ENCODE assay signal across 27 mouse cellular contexts in the genomic region with DNA sequence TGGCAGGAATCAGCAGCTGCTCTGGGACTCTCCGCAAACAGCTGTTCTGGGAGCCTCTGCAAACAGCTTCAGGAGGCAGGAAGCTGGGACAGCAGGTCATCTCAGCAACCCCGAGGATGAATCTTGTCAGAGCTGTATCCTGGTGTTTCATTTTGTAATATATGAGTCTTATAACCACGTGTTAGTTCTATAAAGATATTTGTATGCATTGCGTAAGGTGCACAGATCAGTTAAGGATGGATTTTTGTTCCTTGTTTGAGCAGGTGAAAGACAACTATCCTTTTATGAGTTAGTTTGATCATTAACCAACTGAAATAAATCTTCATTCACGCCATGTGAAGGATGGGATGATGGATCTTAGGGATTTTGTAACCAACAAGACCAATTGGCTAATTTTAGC. TPM values are rescaled to one million over a fixed set of nuclear protein-coding genes. Genes with fewer than 3 reads are reported as not detected.
DNase-seq lines count a peak whose midpoint lies in the region; ATAC-seq and TF ChIP-seq lines count a peak whose summit lies in the region.
"Had no signal": no experiment of that assay in that cellular context is flagged by ENCODE, and none has a peak within 500 bp of the region (broad histone marks: within the 10 kb centered on the region; RNA-seq: fewer than 3 reads in every experiment).

No protein-coding gene starts in this region.

- H3K27ac ChIP-seq in intestine, embryonic 16.5 days (ENCODE audit: low read length): no peak overlapping the region
- no peak overlapping the region for H3K27ac ChIP-seq in heart, adult 2 months
- H3K27ac ChIP-seq: embryonic facial prominence, embryonic 13.5 days; embryonic facial prominence, embryonic 15.5 days; forebrain, embryonic 13.5 days; forebrain, embryonic 15.5 days had no signal

- DNase-seq in fat pad, adult 2 months (ENCODE audit: extremely low read depth, low read depth, low spot score): peak; percentile 19
- DNase-seq in gonadal fat pad, adult 2 months (ENCODE audit: low read depth): peak; percentile 10
- DNase-seq in layer of hippocampus, adult 18-20 months (ENCODE audit: low spot score in 2 of 2): no peak
- DNase-seq in adrenal gland, adult 2 months: no peak
- DNase-seq in heart, adult 2 months: no peak
- no peak for DNase-seq in frontal cortex, postnatal 25 days (ENCODE audit: low spot score in 2 of 2)
- DNase-seq: adrenal gland, adult 8-10 months; adrenal gland, postnatal 14 days; adrenal gland, postnatal 36 days; cerebellum, adult 11-12 months; cerebellum, adult 2 months; cerebellum, adult 9-10 months; cerebellum, postnatal 14 days; cerebellum, postnatal 36 days; embryo, embryonic 11 days; forebrain, postnatal 0 days had no signal

- TF ChIP-seq POLR2A in myocyte (IDR thresholded peaks at IDR 0.05; ENCODE audit: insufficient read length, low read depth): no peak
- TF ChIP-seq POLR2A in heart, adult 2 months (IDR thresholded peaks at IDR 0.05; ENCODE audit: insufficient read depth, low read depth, low read length): no peak

- intact Hi-C loops in heart, adult 2 months (cut with DNase I): no loop called here

- H3K9ac ChIP-seq in intestine, embryonic 16.5 days (ENCODE audit: low read depth, low read length): no peak overlapping the region
- no peak overlapping the region for H3K9ac ChIP-seq in heart, adult 2 months (ENCODE audit: low read depth, low read length)
- H3K9ac ChIP-seq: embryonic facial prominence, embryonic 13.5 days; embryonic facial prominence, embryonic 15.5 days; forebrain, embryonic 13.5 days; forebrain, embryonic 15.5 days; forebrain, postnatal 0 days had no signal

- H3K4me2 ChIP-seq in intestine, embryonic 16.5 days (ENCODE audit: low read depth, low read length): no peak overlapping the region
- no peak overlapping the region for H3K4me2 ChIP-seq in myocyte (ENCODE audit: low read depth)
- H3K4me2 ChIP-seq: embryonic facial prominence, embryonic 13.5 days; embryonic facial prominence, embryonic 15.5 days; forebrain, embryonic 13.5 days; forebrain, embryonic 15.5 days had no signal

- H3ac ChIP-seq in myocyte (ENCODE audit: control insufficient read depth, insufficient read length): no peak overlapping the region

- ATAC-seq in intestine, embryonic 16.5 days: peak; percentile 70
- ATAC-seq: forebrain, embryonic 13.5 days; forebrain, embryonic 15.5 days; forebrain, postnatal 0 days had no signal

- no peak for TF ChIP-seq CTCF in heart, adult 2 months (IDR thresholded peaks at IDR 0.05)

- no peak for TF ChIP-seq EP300 in heart, adult 2 months (IDR thresholded peaks at IDR 0.05; ENCODE audit: insufficient read depth, low read depth, low read length)

- H3K36me3 ChIP-seq in intestine, embryonic 16.5 days (ENCODE audit: control insufficient read depth, insufficient read depth, low read length): no peaks in the 10 kb centered on the region
- H3K36me3 ChIP-seq in myocyte (ENCODE audit: control insufficient read depth, insufficient read depth): no peaks in the 10 kb centered on the region
- no peaks in the 10 kb centered on the region for H3K36me3 ChIP-seq in heart, adult 2 months (ENCODE audit: control insufficient read depth, insufficient read depth, low read length)
- H3K36me3 ChIP-seq: embryonic facial prominence, embryonic 13.5 days; embryonic facial prominence, embryonic 15.5 days; forebrain, embryonic 15.5 days had no signal

- H3K4me3 ChIP-seq in intestine, embryonic 16.5 days (ENCODE audit: low read length): no peak overlapping the region
- H3K4me3 ChIP-seq in myocyte: no peak overlapping the region
- no peak overlapping the region for H3K4me3 ChIP-seq in heart, adult 2 months
- H3K4me3 ChIP-seq: embryonic facial prominence, embryonic 13.5 days; embryonic facial prominence, embryonic 15.5 days; erythroblast, embryonic 14.5 days; forebrain, embryonic 13.5 days; forebrain, embryonic 15.5 days had no signal

- no peaks in the 10 kb centered on the region for H3K9me3 ChIP-seq in intestine, embryonic 16.5 days (ENCODE audit: control insufficient read depth, low read length)
- H3K9me3 ChIP-seq: embryonic facial prominence, embryonic 13.5 days; embryonic facial prominence, embryonic 15.5 days; forebrain, embryonic 13.5 days; forebrain, embryonic 15.5 days had no signal

- 45% methylated on average over 5 of the region's 5 CpGs for WGBS in intestine, embryonic 16.5 days
- 55% methylated on average over 5 of the region's 5 CpGs for WGBS in heart, adult 2 months

- no peaks in the 10 kb centered on the region for H3K4me1 ChIP-seq in intestine, embryonic 16.5 days (ENCODE audit: control insufficient read depth, insufficient read depth, low read length)
- H3K4me1 ChIP-seq in heart, adult 2 months (ENCODE audit: control insufficient read depth, insufficient read depth, low read length): no peaks in the 10 kb centered on the region
- H3K4me1 ChIP-seq: embryonic facial prominence, embryonic 13.5 days; embryonic facial prominence, embryonic 15.5 days; forebrain, embryonic 13.5 days; forebrain, embryonic 15.5 days had no signal

- H3K79me2 ChIP-seq in myocyte (ENCODE audit: control insufficient read depth, insufficient read depth): no peaks in the 10 kb centered on the region
- H3K79me2 ChIP-seq in heart, adult 2 months (replicated peaks; ENCODE audit: control insufficient read depth, insufficient read depth, low read length): no peaks in the 10 kb centered on the region

- no peaks in the 10 kb centered on the region for H3K27me3 ChIP-seq in intestine, embryonic 16.5 days (replicated peaks; ENCODE audit: control insufficient read depth, insufficient read depth, low read length)
- peaks cover 5% of the 10 kb centered on the region for H3K27me3 ChIP-seq in myocyte (ENCODE audit: control insufficient read depth, insufficient read depth, insufficient read length)
- H3K27me3 ChIP-seq in heart, adult 2 months (ENCODE audit: control insufficient read depth, insufficient read depth, low read length): no peaks in the 10 kb centered on the region
- H3K27me3 ChIP-seq: embryonic facial prominence, embryonic 13.5 days; embryonic facial prominence, embryonic 15.5 days; forebrain, embryonic 13.5 days; forebrain, embryonic 15.5 days had no signal

TF ChIP-seq in myocyte, 11 proteins besides CTCF, POLR2A, EP300 and RAD21:
- no peak for TF ChIP-seq CEBPB (IDR thresholded peaks at IDR 0.05; ENCODE audit: insufficient read depth, poor library complexity, severe bottlenecking)
- TF ChIP-seq USF1 (IDR thresholded peaks at IDR 0.05; ENCODE audit: low read depth): no peak
- no peak for TF ChIP-seq TCF3 (IDR thresholded peaks at IDR 0.05; ENCODE audit: insufficient read length, low read depth)
- peak in 2 of 3 experiments; percentile 12 to 39 for TF ChIP-seq MYOG (IDR thresholded peaks at IDR 0.05; ENCODE audit: control insufficient read depth in 1 of 3, insufficient read depth in 1 of 3, insufficient read length in 2 of 3, low read depth in 2 of 3)

RNA-seq across cellular contexts. Expression of a gene that starts 17.5 kb away (rescaled TPM):
- 2.6 and 3.8 TPM in 2 replicates for polyA plus RNA-seq in gonadal fat pad, adult 2 months (2012; rRNA removed)
- polyA plus RNA-seq in intestine, embryonic 16.5 days (2015; fragmentation: Nextera tagmentation; extraction: Ambion mirVana): 2.5 and 3.0 TPM in 2 replicates
- 0.66 TPM for polyA plus RNA-seq in myocyte (2012; fragmentation: generic; extraction: Trizol)
- total RNA-seq in layer of hippocampus, adult 18-20 months (2021): 10 to 100 TPM; 29.9 to 32.6 TPM
- total RNA-seq in adrenal gland, adult 2 months (2021): 10 to 100 TPM in 1 of 2 experiments, 1 to 10 TPM in 1; 8.2 to 11.9 TPM
- 32.9 and 37.6 TPM in 2 replicates for polyA plus RNA-seq in adrenal gland, adult 2 months (2012; rRNA removed)
- total RNA-seq in heart, adult 2 months (2021): 1 to 10 TPM; 1.1 to 1.3 TPM
- 1.4 and 1.9 TPM in 2 replicates for polyA plus RNA-seq in heart, adult 2 months (2012; rRNA removed)
- total RNA-seq: common myeloid progenitor, adult 5-6 weeks; MEL had no signal

RNA-seq across cellular contexts. Expression of a gene that starts 33.5 kb away (rescaled TPM):
- 156 and 182 TPM in 2 replicates for polyA plus RNA-seq in gonadal fat pad, adult 2 months (2012; rRNA removed)
- polyA plus RNA-seq in intestine, embryonic 16.5 days (2015; fragmentation: Nextera tagmentation; extraction: Ambion mirVana): 55.2 and 59.9 TPM in 2 replicates
- not detected for polyA plus RNA-seq in myocyte (2012; fragmentation: generic; extraction: Trizol)
- total RNA-seq in layer of hippocampus, adult 18-20 months (2021): 10 to 100 TPM; 29.7 to 34.3 TPM
- 10 to 100 TPM; 34.7 to 41.9 TPM for total RNA-seq in adrenal gland, adult 2 months (2021)
- 73.3 and 87.9 TPM in 2 replicates for polyA plus RNA-seq in adrenal gland, adult 2 months (2012; rRNA removed)
- 10 to 100 TPM; 20.1 to 23.6 TPM for total RNA-seq in heart, adult 2 months (2021)
- polyA plus RNA-seq in heart, adult 2 months (2012; rRNA removed): 62.7 and 65.5 TPM in 2 replicates
- total RNA-seq: ES-E14 had no signal
- polyA plus RNA-seq: C2C12 had no signal

RNA-seq across cellular contexts. Expression of a gene that starts 39.6 kb away (rescaled TPM):
- 6.8 and 10.8 TPM in 2 replicates for polyA plus RNA-seq in gonadal fat pad, adult 2 months (2012; rRNA removed)
- 2.4 and 3.1 TPM in 2 replicates for polyA plus RNA-seq in intestine, embryonic 16.5 days (2015; fragmentation: Nextera tagmentation; extraction: Ambion mirVana)
- not detected for polyA plus RNA-seq in myocyte (2012; fragmentation: generic; extraction: Trizol)
- under 1 TPM in 1 of 2 experiments, not detected in 1; 0.99 TPM for total RNA-seq in layer of hippocampus, adult 18-20 months (2021)
- 1 to 10 TPM; 1.2 to 2.0 TPM for total RNA-seq in adrenal gland, adult 2 months (2021)
- polyA plus RNA-seq in adrenal gland, adult 2 months (2012; rRNA removed): 6.3 and 7.9 TPM in 2 replicates
- under 1 TPM in 1 of 2 experiments, not detected in 1; 0.59 TPM for total RNA-seq in heart, adult 2 months (2021)
- 4.8 TPM in 1 of 2 replicates, not detected in the other for polyA plus RNA-seq in heart, adult 2 months (2012; rRNA removed)
- total RNA-seq: adrenal gland, postnatal 14 days; ES-E14; forebrain, postnatal 0 days had no signal
- polyA plus RNA-seq: C2C12; erythroblast, embryonic 14.5 days; forebrain, embryonic 15.5 days had no signal

RNA-seq across cellular contexts. Expression of a gene that starts 41.5 kb away (rescaled TPM):
- polyA plus RNA-seq in gonadal fat pad, adult 2 months (2012; rRNA removed): 1.8 and 2.6 TPM in 2 replicates
- 2.6 TPM in 2 replicates for polyA plus RNA-seq in intestine, embryonic 16.5 days (2015; fragmentation: Nextera tagmentation; extraction: Ambion mirVana)
- 0.07 TPM for polyA plus RNA-seq in myocyte (2012; fragmentation: generic; extraction: Trizol)
- total RNA-seq in layer of hippocampus, adult 18-20 months (2021): 1 to 10 TPM; 3.0 to 4.2 TPM
- 1 to 10 TPM; 1.1 to 1.3 TPM for total RNA-seq in adrenal gland, adult 2 months (2021)
- polyA plus RNA-seq in adrenal gland, adult 2 months (2012; rRNA removed): 3.7 and 4.1 TPM in 2 replicates
- total RNA-seq in heart, adult 2 months (2021): under 1 TPM; 0.47 to 0.66 TPM
- 0.94 and 1.3 TPM in 2 replicates for polyA plus RNA-seq in heart, adult 2 months (2012; rRNA removed)

RNA-seq across cellular contexts. Expression of a gene that starts 56.4 kb away (rescaled TPM):
- 16.8 and 17.2 TPM in 2 replicates for polyA plus RNA-seq in gonadal fat pad, adult 2 months (2012; rRNA removed)
- polyA plus RNA-seq in intestine, embryonic 16.5 days (2015; fragmentation: Nextera tagmentation; extraction: Ambion mirVana): 13.8 and 14.3 TPM in 2 replicates
- 13.6 TPM for polyA plus RNA-seq in myocyte (2012; fragmentation: generic; extraction: Trizol)
- total RNA-seq in layer of hippocampus, adult 18-20 months (2021): 1 to 10 TPM; 6.3 to 6.6 TPM
- 10 to 100 TPM in 1 of 2 experiments, 1 to 10 TPM in 1; 9.1 to 18.7 TPM for total RNA-seq in adrenal gland, adult 2 months (2021)
- 52.4 and 74.3 TPM in 2 replicates for polyA plus RNA-seq in adrenal gland, adult 2 months (2012; rRNA removed)
- 10 to 100 TPM; 12.5 TPM for total RNA-seq in heart, adult 2 months (2021)
- 17.4 and 17.9 TPM in 2 replicates for polyA plus RNA-seq in heart, adult 2 months (2012; rRNA removed)

Comparison
In these comparisons a context has a peak if more than half of its experiments do, and no peak if none do; other contexts are left out.
1. DNase-seq: peak in fat pad, adult 2 months (single experiment) and gonadal fat pad, adult 2 months (single experiment); none in layer of hippocampus, adult 18-20 months (0 of 2), adrenal gland, adult 2 months (single experiment), heart, adult 2 months (0 of 2) and frontal cortex, postnatal 25 days (0 of 2).
2. RNA of a gene that starts 33.5 kb away (polyA plus RNA-seq): 156 to 182 TPM in gonadal fat pad, adult 2 months, 73.3 to 87.9 TPM in adrenal gland, adult 2 months, 62.7 to 65.5 TPM in heart, adult 2 months and 55.2 to 59.9 TPM in intestine, embryonic 16.5 days; not detected in myocyte (single experiment); every median in the first group is over 10 times any median in the second.